Mouse (Mus musculus) right cerebral cortex, adult 2 months (tissue): ENCODE results near the gene Zfp619.
"Not testable (repeated sequence)": the region's sequence is repeated elsewhere in the genome, so short reads cannot be mapped to it uniquely, and the experiment has no call there.

Experiments used
- DNase-seq, 2 experiments: peaks; one replicate each; pipeline ENCODE4 v3.0.0; 2021 to 2022; ENCODE audit warnings: low spot score in 2 of 2

Zfp619 gene

GRCm38 (mm10) chr7:39588471-39589041, 71.0 kb downstream of the Zfp619 start:
- DNase-seq: peak; percentile 19 to 29

- DNase-seq: not testable (repeated sequence)
These were observed 71.5 kb downstream of the Zfp619 start for GRCm38 (mm10) chr7:39589044-39589443.
